Mouse (Mus musculus) embryonic fibroblast, embryonic 13.5 days (primary cell): Measurements from ENCODE around the gene Gpr132.

ENCODE experiments used
- CTCF ChIP-seq: IDR thresholded peaks from 2 replicates; pipeline ENCODE4 v1.5.1; 2011; ENCODE audit warnings: mild to moderate bottlenecking, control low read depth, low read length, moderate library complexity, borderline replicate concordance; ENCODE audit not compliant: insufficient read depth
- POLR2A ChIP-seq: IDR thresholded peaks from 2 replicates; pipeline ENCODE4 v1.6.1; 2011; ENCODE audit warnings: low read depth, mild to moderate bottlenecking, control low read depth, low read length, moderate library complexity

DNA sequence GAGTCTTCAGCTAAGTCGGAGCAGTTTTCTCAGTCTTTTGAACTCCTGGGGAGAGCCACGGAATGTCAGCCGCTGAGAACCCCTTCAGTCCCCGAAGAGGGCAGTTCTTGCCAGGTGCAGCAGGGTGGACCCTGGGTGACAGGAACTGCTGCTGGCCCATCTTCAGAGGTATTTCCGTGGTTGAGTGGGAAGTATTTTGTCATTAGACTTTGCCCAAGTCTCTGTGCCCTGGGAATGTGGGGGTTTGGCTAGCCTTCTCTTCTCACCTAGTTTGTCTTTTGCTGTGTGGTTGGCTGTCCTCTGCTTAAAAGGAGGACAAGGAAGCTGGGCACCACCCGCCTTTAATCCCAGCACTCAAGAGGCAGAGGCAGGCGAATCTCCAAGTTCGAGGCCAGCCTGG is 58.4 kb downstream of the Gpr132 start:
- TF ChIP-seq POLR2A: no peak
- no peak for TF ChIP-seq CTCF
